Mouse (Mus musculus): Measurements from ENCODE around the gene Gm8005. TPM values are rescaled to one million over a fixed set of nuclear protein-coding genes. Genes with fewer than 3 reads are reported as not detected.
"Not testable (repeated sequence)": the region's sequence is repeated elsewhere in the genome, so short reads cannot be mapped to it uniquely, and the experiment has no call there.

Gm8005 gene
- not detected in 2 replicates for polyA plus RNA-seq (2016; fragmentation: Nextera tagmentation; extraction: Ambion mirVana)

- H3K27me3 ChIP-seq; H3K9me3 ChIP-seq; H3K4me2 ChIP-seq (replicated peaks); ATAC-seq (ENCODE audit: insufficient number of reproducible peaks, insufficient read depth, low FRiP score, low TSS enrichment); H3K27ac ChIP-seq; H3K9ac ChIP-seq; H3K36me3 ChIP-seq; H3K4me3 ChIP-seq; H3K4me1 ChIP-seq: not testable (repeated sequence)
- WGBS = 91% methylated on average over 2 of the region's 4 CpGs
Measured at GRCm38 (mm10) chr14:42439573-42439972, at the start of gene Gm8005. TSS of gene Gm8005 (minus strand) at chr14:42439673.

- H3K27me3 ChIP-seq; H3K4me3 ChIP-seq; H3K9ac ChIP-seq; H3K4me1 ChIP-seq; H3K27ac ChIP-seq; H3K36me3 ChIP-seq; H3K4me2 ChIP-seq (replicated peaks); H3K9me3 ChIP-seq; ATAC-seq (ENCODE audit: insufficient number of reproducible peaks, insufficient read depth, low FRiP score, low TSS enrichment): not testable (repeated sequence)
- WGBS = 57% methylated on average over 2 of the region's 2 CpGs
Measured at GRCm38 (mm10) chr14:42463581-42463980, 24.1 kb upstream of the Gm8005 start, which contains the start of gene Gm8011. TSS of gene Gm8011 (plus strand) at chr14:42463881.

Other genes with a start within 250 kb of the Gm8005 start
- gene Gm3573, start 248.9 kb downstream of the Gm8005 start, polyA plus RNA-seq (2016; fragmentation: Nextera tagmentation; extraction: Ambion mirVana) = not detected in 2 replicates
- gene Gm17026, start 179.6 kb downstream of the Gm8005 start, polyA plus RNA-seq (2016; fragmentation: Nextera tagmentation; extraction: Ambion mirVana) = not detected in 2 replicates
- gene Gm9611, start 142.3 kb downstream of the Gm8005 start, polyA plus RNA-seq (2016; fragmentation: Nextera tagmentation; extraction: Ambion mirVana) = not detected in 2 replicates
- gene Gm7995, start 129.5 kb downstream of the Gm8005 start, polyA plus RNA-seq (2016; fragmentation: Nextera tagmentation; extraction: Ambion mirVana) = not detected in 2 replicates
- gene Gm8011, start 24.2 kb upstream of the Gm8005 start, polyA plus RNA-seq (2016; fragmentation: Nextera tagmentation; extraction: Ambion mirVana) = not detected in 2 replicates
- not detected in 2 replicates for gene Gm8020, start 62.7 kb upstream of the Gm8005 start, polyA plus RNA-seq (2016; fragmentation: Nextera tagmentation; extraction: Ambion mirVana)
- gene Gm8024, start 84.6 kb upstream of the Gm8005 start, polyA plus RNA-seq (2016; fragmentation: Nextera tagmentation; extraction: Ambion mirVana) = not detected in 2 replicates
- not detected in 2 replicates for gene Gm17124, start 160.2 kb upstream of the Gm8005 start, polyA plus RNA-seq (2016; fragmentation: Nextera tagmentation; extraction: Ambion mirVana)
- not detected in 2 replicates for gene Gm3633, start 202.2 kb upstream of the Gm8005 start, polyA plus RNA-seq (2016; fragmentation: Nextera tagmentation; extraction: Ambion mirVana)
- not detected in 2 replicates for gene Gm10378, start 216.3 kb upstream of the Gm8005 start, polyA plus RNA-seq (2016; fragmentation: Nextera tagmentation; extraction: Ambion mirVana)

Measured in embryonic facial prominence, embryonic 12.5 days (tissue).